Mouse (Mus musculus): ENCODE data around the gene Fgf2. TPM values are rescaled to one million over a fixed set of nuclear protein-coding genes. Genes with fewer than 3 reads are reported as not detected.

Fgf2 gene
- polyA plus RNA-seq, 1 experiment from 2014 or later: 1.6 TPM

DNA sequence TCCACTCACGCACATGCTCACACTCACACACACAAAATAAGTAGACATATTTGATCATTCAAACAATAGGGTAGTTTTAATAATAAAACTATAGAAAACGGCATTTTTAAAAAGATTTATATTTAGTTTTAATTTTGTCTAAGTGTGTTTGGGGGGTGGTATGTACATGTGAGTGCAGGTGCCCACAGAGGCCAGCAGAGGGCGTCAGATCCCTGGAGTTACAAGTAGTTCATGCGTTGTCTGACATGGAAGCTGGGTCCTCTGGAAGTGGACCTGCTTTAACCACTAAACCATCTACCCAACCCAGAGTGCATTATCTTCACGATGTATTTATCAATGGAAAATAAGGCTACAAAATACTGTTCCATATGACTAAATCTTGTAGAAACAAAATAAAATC lies 7.0 kb upstream of the Fgf2 start:
- Histone ChIP-seq H3K27me3 (ENCODE audit: control insufficient read depth, insufficient read depth, low read length) (no peaks in the 10 kb centered on the region), H3K4me2 (ENCODE audit: low read depth, low read length) (no peak overlapping the region), H3K4me3 (ENCODE audit: low read depth, low read length) (no peak overlapping the region), H3K9ac (replicated peaks; ENCODE audit: low read length) (no peak overlapping the region), H3K9me3 (replicated peaks; ENCODE audit: control insufficient read depth, low read length) (no peaks in the 10 kb centered on the region), H3K27ac (replicated peaks; ENCODE audit: low read depth, low read length) (no peak overlapping the region), H3K4me1 (ENCODE audit: control insufficient read depth, insufficient read depth, low read length) (no peaks in the 10 kb centered on the region), H3K36me3 (replicated peaks; ENCODE audit: control insufficient read depth, insufficient read depth, low read depth, low read length) (no peaks in the 10 kb centered on the region)
- DNase-seq (ENCODE audit: low spot score) (peak; percentile 22), ATAC-seq (replicated peaks; ENCODE audit: insufficient number of reproducible peaks, low FRiP score, low TSS enrichment, low read depth) (no peak)
- 57% methylated on average over 5 of the region's 5 CpGs for whole genome bisulfite sequencing

- H3K36me3 ChIP-seq (replicated peaks; ENCODE audit: control insufficient read depth, insufficient read depth, low read depth, low read length): no peaks in the 10 kb centered on the region
- H3K4me1 ChIP-seq (ENCODE audit: control insufficient read depth, insufficient read depth, low read length): no peaks in the 10 kb centered on the region
- DNase-seq (ENCODE audit: low spot score): no peak
- ATAC-seq (replicated peaks; ENCODE audit: insufficient number of reproducible peaks, low FRiP score, low TSS enrichment, low read depth): no peak
- no peaks in the 10 kb centered on the region for H3K9me3 ChIP-seq (replicated peaks; ENCODE audit: control insufficient read depth, low read length)
- H3K4me2 ChIP-seq (ENCODE audit: low read depth, low read length): no peak overlapping the region
- H3K27ac ChIP-seq (replicated peaks; ENCODE audit: low read depth, low read length): no peak overlapping the region
- no peak overlapping the region for H3K9ac ChIP-seq (replicated peaks; ENCODE audit: low read length)
- H3K27me3 ChIP-seq (ENCODE audit: control insufficient read depth, insufficient read depth, low read length): peaks cover 2% of the 10 kb centered on the region
- no peak overlapping the region for H3K4me3 ChIP-seq (ENCODE audit: low read depth, low read length)
- 56% methylated on average over 5 of the region's 5 CpGs for WGBS
Observed at GRCm38 (mm10) chr3:37342811-37343210, 5.3 kb upstream of the Fgf2 start.

DNA sequence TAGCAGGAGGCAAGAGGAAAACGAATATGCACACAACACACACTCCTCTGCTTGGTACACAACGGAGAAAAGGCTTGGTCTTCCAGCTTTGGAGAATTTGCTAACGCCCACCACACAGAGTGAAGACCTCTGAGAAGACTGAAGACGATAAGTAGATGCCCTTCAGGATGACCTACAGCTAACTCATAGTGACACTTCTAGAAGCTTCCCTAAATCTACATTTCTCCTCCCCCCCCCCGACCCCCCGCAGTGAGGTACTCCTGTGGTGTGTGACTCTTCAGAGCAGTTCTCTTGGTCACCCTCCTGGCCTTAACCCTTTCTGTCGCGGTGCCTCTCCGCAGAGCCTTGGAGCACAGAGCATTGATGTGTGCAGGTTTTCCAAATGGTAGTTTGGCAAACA lies 475 bp upstream of the Fgf2 start:
- Histone ChIP-seq H3K4me2 (ENCODE audit: low read depth, low read length) (peak overlapping the region; percentile 98), H3K9ac (replicated peaks; ENCODE audit: low read length) (no peak overlapping the region), H3K27me3 (ENCODE audit: control insufficient read depth, insufficient read depth, low read length) (peaks cover 13% of the 10 kb centered on the region), H3K4me3 (ENCODE audit: low read depth, low read length) (no peak overlapping the region), H3K27ac (replicated peaks; ENCODE audit: low read depth, low read length) (no peak overlapping the region), H3K4me1 (ENCODE audit: control insufficient read depth, insufficient read depth, low read length) (no peaks in the 10 kb centered on the region), H3K9me3 (replicated peaks; ENCODE audit: control insufficient read depth, low read length) (no peaks in the 10 kb centered on the region), H3K36me3 (replicated peaks; ENCODE audit: control insufficient read depth, insufficient read depth, low read depth, low read length) (no peaks in the 10 kb centered on the region)
- peak; percentile 54; the same call in 1 of the 2 replicates for ATAC-seq (replicated peaks; ENCODE audit: insufficient number of reproducible peaks, low FRiP score, low TSS enrichment, low read depth)
- no peak for DNase-seq (ENCODE audit: low spot score)
- 31% methylated on average over 9 of the region's 9 CpGs for WGBS

DNA sequence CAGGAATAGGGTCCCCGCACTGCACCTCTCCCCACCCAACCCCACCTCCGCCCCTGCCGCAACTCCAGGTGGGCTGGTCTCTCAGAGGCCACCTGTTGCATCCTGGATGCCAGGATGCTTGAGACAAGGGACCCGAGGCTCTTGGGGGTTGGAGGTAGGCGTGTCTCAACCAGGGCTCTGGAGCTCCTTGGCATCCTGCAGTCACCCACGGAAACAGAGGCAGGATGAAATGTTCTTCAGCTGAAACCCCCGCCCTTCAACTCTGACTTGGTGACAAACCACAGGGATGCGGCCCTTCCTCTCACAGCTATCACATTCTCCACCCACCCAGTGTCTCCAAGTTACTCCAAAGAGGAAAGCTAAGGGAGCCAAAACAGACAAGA lies 1.0 kb downstream of the Fgf2 start:
- peak overlapping the region; percentile 98 for H3K4me2 ChIP-seq (ENCODE audit: low read depth, low read length)
- ATAC-seq (replicated peaks; ENCODE audit: insufficient number of reproducible peaks, low FRiP score, low TSS enrichment, low read depth) (no peak; the same call in 1 of the 2 replicates), DNase-seq (ENCODE audit: low spot score) (peak; percentile 3)
- H3K9ac ChIP-seq (replicated peaks; ENCODE audit: low read length): peak overlapping the region; percentile 81
- peak overlapping the region; percentile 74 for H3K4me3 ChIP-seq (ENCODE audit: low read depth, low read length)
- WGBS: 4% methylated on average over 8 of the region's 8 CpGs
- H3K27me3 ChIP-seq (ENCODE audit: control insufficient read depth, insufficient read depth, low read length): peaks cover 13% of the 10 kb centered on the region
- no peaks in the 10 kb centered on the region for H3K9me3 ChIP-seq (replicated peaks; ENCODE audit: control insufficient read depth, low read length)
- no peaks in the 10 kb centered on the region for H3K4me1 ChIP-seq (ENCODE audit: control insufficient read depth, insufficient read depth, low read length)
- H3K36me3 ChIP-seq (replicated peaks; ENCODE audit: control insufficient read depth, insufficient read depth, low read depth, low read length): no peaks in the 10 kb centered on the region
- H3K27ac ChIP-seq (replicated peaks; ENCODE audit: low read depth, low read length): no peak overlapping the region

DNA sequence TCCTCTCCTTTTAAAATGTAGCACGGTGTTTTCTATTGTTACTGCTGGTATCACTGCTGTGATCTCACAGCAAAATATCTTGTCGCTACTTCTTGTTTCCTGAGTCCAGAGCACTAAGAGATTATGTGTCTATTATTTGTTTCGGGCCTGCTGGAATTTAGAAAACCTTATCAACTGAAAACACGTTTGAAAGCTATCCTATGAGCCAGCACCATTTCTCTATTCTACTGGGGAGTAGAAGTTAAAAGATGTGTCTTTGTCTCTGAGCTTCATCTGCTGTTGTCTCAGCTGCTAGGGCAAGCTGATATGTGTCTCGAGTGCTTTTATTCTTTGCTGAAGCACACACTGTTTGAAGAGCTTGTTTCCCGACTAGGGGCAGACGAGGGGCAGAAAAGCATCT lies 2.2 kb downstream of the Fgf2 start:
- H3K4me1 ChIP-seq (ENCODE audit: control insufficient read depth, insufficient read depth, low read length): 0 out of 2 replicates have a peak, but pooled peaks cover 3% of the 10 kb centered on the region
- WGBS: 58% methylated on average over 7 of the region's 7 CpGs
- no peak overlapping the region for H3K4me3 ChIP-seq (ENCODE audit: low read depth, low read length)
- no peak overlapping the region for H3K27ac ChIP-seq (replicated peaks; ENCODE audit: low read depth, low read length)
- H3K36me3 ChIP-seq (replicated peaks; ENCODE audit: control insufficient read depth, insufficient read depth, low read depth, low read length): no peaks in the 10 kb centered on the region
- H3K27me3 ChIP-seq (ENCODE audit: control insufficient read depth, insufficient read depth, low read length): peaks cover 13% of the 10 kb centered on the region
- H3K4me2 ChIP-seq (ENCODE audit: low read depth, low read length): no peak overlapping the region
- no peaks in the 10 kb centered on the region for H3K9me3 ChIP-seq (replicated peaks; ENCODE audit: control insufficient read depth, low read length)
- no peak for ATAC-seq (replicated peaks; ENCODE audit: insufficient number of reproducible peaks, low FRiP score, low TSS enrichment, low read depth)
- DNase-seq (ENCODE audit: low spot score): no peak
- no peak overlapping the region for H3K9ac ChIP-seq (replicated peaks; ENCODE audit: low read length)

GRCm38 (mm10) chr3:37353951-37354481 lies 5.9 kb downstream of the Fgf2 start:
- WGBS: 44% methylated on average over 10 of the region's 10 CpGs
- ATAC-seq (replicated peaks; ENCODE audit: insufficient number of reproducible peaks, low FRiP score, low TSS enrichment, low read depth): peak; percentile 83; the same call in 1 of the 2 replicates
- Histone ChIP-seq H3K4me3 (ENCODE audit: low read depth, low read length) (no peak overlapping the region), H3K9ac (replicated peaks; ENCODE audit: low read length) (no peak overlapping the region), H3K27ac (replicated peaks; ENCODE audit: low read depth, low read length) (peak overlapping the region; percentile 41; the same call in 1 of the 2 replicates), H3K4me1 (ENCODE audit: control insufficient read depth, insufficient read depth, low read length) (0 out of 2 replicates have a peak, but pooled peaks cover 3% of the 10 kb centered on the region), H3K27me3 (ENCODE audit: control insufficient read depth, insufficient read depth, low read length) (peaks cover 7% of the 10 kb centered on the region; the same call in 1 of the 2 replicates), H3K9me3 (replicated peaks; ENCODE audit: control insufficient read depth, low read length) (no peaks in the 10 kb centered on the region), H3K4me2 (ENCODE audit: low read depth, low read length) (no peak overlapping the region; the same call in 1 of the 2 replicates), H3K36me3 (replicated peaks; ENCODE audit: control insufficient read depth, insufficient read depth, low read depth, low read length) (no peaks in the 10 kb centered on the region)
- DNase-seq (ENCODE audit: low spot score): peak; percentile 69

DNA sequence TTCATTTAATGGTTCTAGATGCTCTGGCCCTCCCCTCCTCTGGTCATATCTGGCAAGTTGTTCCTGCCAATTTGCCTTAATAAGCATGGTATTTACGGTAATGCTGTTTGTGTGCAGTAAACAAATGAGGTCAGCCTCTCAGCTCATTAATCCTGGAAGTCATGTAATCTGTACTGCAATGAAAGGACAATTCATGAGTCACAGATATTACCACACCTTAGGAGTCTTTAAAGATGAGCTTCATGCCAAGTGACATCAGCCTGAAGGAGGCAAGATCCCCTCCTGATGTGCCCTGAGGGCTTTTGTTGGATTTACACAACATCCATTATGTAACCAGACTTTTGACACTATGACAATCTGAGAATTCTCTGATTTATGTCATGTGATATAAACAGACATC lies 6.6 kb downstream of the Fgf2 start:
- Histone ChIP-seq H3K27me3 (ENCODE audit: control insufficient read depth, insufficient read depth, low read length) (0 out of 2 replicates have a peak, but pooled peaks cover under 1% of the 10 kb centered on the region), H3K36me3 (replicated peaks; ENCODE audit: control insufficient read depth, insufficient read depth, low read depth, low read length) (no peaks in the 10 kb centered on the region), H3K9ac (replicated peaks; ENCODE audit: low read length) (no peak overlapping the region), H3K27ac (replicated peaks; ENCODE audit: low read depth, low read length) (no peak overlapping the region), H3K4me1 (ENCODE audit: control insufficient read depth, insufficient read depth, low read length) (0 out of 2 replicates have a peak, but pooled peaks cover 3% of the 10 kb centered on the region), H3K9me3 (replicated peaks; ENCODE audit: control insufficient read depth, low read length) (no peaks in the 10 kb centered on the region), H3K4me2 (ENCODE audit: low read depth, low read length) (no peak overlapping the region), H3K4me3 (ENCODE audit: low read depth, low read length) (no peak overlapping the region)
- 80% methylated on average over 1 of the region's 1 CpGs for WGBS
- ATAC-seq (replicated peaks; ENCODE audit: insufficient number of reproducible peaks, low FRiP score, low TSS enrichment, low read depth): no peak
- no peak for DNase-seq (ENCODE audit: low spot score)

GRCm38 (mm10) chr3:37360729-37361128 lies 12.6 kb downstream of the Fgf2 start:
- ATAC-seq (replicated peaks; ENCODE audit: insufficient number of reproducible peaks, low FRiP score, low TSS enrichment, low read depth): no peak
- 86% methylated on average over 9 of the region's 9 CpGs for WGBS

More at GRCm38 (mm10) chr3:37360729-37361128, 12.6 kb downstream of the Fgf2 start:
- no peak for DNase-seq (ENCODE audit: low spot score)
- H3K4me2 ChIP-seq (ENCODE audit: low read depth, low read length): no peak overlapping the region
- no peaks in the 10 kb centered on the region for H3K27me3 ChIP-seq (ENCODE audit: control insufficient read depth, insufficient read depth, low read length)
- H3K9ac ChIP-seq (replicated peaks; ENCODE audit: low read length): no peak overlapping the region
- no peaks in the 10 kb centered on the region for H3K36me3 ChIP-seq (replicated peaks; ENCODE audit: control insufficient read depth, insufficient read depth, low read depth, low read length)
- H3K4me3 ChIP-seq (ENCODE audit: low read depth, low read length): no peak overlapping the region
- no peak overlapping the region for H3K27ac ChIP-seq (replicated peaks; ENCODE audit: low read depth, low read length)
- H3K4me1 ChIP-seq (ENCODE audit: control insufficient read depth, insufficient read depth, low read length): no peaks in the 10 kb centered on the region
- H3K9me3 ChIP-seq (replicated peaks; ENCODE audit: control insufficient read depth, low read length): no peaks in the 10 kb centered on the region
